Mouse (Mus musculus): ENCODE results near the gene Obp2a. TPM values are rescaled to one million over a fixed set of nuclear protein-coding genes. Genes with fewer than 3 reads are reported as not detected.
"Not testable (repeated sequence)": the region's sequence is repeated elsewhere in the genome, so short reads cannot be mapped to it uniquely, and the experiment has no call there.

Gene Obp2a
- polyA plus RNA-seq, 1 experiment from 2014 or later = not detected

DNA sequence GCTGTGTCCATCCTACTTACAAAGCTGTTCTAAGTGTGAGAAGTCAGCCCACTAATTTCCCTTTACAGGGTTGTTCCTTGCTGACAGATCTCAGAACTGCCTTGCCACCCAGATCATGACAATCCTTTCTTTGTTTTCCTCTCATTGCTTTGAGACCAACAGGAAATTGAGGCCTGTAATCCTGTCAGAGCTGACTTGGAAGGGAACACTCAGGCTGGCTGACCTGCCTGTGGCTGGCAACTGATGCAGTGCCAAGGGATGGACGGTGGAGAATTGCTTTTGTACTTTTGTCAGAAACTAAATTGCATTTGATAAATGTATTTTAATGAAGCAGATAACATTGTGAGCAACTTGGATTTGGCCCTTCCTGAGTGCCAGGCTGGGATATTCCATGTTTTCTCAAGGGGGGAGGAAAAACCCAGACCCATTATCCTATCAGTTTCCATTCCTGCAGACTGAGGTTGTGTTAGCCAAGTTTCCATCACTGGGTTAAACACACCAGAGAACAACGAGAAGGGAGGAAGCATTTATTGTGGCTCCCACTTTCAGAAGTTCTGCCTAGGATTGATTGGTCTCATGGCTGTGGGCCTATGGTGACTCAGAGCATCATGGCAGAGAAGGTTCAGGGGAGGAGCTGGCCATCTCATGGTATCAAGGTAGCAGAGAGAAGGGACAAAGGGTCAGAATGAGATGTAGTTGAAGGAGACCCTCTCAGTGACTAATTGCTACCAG lies 33.5 kb downstream of the Obp2a start:
- H3K4me3 ChIP-seq = no peak overlapping the region
- ATAC-seq (replicated peaks) = no peak
- no peaks in the 10 kb centered on the region for H3K27me3 ChIP-seq
- no peaks in the 10 kb centered on the region for H3K36me3 ChIP-seq
- no peaks in the 10 kb centered on the region for H3K4me1 ChIP-seq
- H3K4me2 ChIP-seq (replicated peaks) = no peak overlapping the region
- H3K9me3 ChIP-seq = no peaks in the 10 kb centered on the region
- WGBS = 50% methylated on average over 2 of the region's 2 CpGs
- H3K9ac ChIP-seq (replicated peaks) = no peak overlapping the region
- H3K27ac ChIP-seq (replicated peaks) = no peak overlapping the region

DNA sequence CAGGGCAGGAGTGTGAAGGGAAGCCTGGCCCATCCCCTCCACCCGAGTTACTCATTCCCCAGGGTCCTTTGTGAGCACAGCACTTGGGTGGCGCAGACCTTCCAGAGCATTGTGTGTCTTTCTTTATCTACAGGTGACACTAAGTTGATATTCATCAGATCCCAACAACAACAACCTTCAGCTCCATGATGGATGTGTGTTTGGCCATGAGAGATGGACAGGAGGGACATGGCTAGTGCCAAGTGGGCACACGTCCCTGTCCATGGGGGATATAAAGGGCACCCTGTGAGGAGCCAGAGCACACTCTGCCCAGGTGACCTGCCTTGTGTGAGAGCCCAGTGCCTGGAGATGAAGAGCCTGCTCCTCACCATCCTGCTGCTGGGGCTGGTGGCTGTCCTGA lies 36.9 kb downstream of the Obp2a start, which contains the start of gene Obp2b:
Gene Obp2b (plus strand): TSS at position 301 of the 400 bp plus-strand sequence.
- not testable (repeated sequence) for H3K4me1 ChIP-seq; H3K9me3 ChIP-seq; H3K27me3 ChIP-seq; H3K4me3 ChIP-seq; H3K4me2 ChIP-seq (replicated peaks); H3K9ac ChIP-seq (replicated peaks); H3K36me3 ChIP-seq; ATAC-seq (replicated peaks); H3K27ac ChIP-seq (replicated peaks)
- 84% methylated on average over 3 of the region's 3 CpGs for WGBS

DNA sequence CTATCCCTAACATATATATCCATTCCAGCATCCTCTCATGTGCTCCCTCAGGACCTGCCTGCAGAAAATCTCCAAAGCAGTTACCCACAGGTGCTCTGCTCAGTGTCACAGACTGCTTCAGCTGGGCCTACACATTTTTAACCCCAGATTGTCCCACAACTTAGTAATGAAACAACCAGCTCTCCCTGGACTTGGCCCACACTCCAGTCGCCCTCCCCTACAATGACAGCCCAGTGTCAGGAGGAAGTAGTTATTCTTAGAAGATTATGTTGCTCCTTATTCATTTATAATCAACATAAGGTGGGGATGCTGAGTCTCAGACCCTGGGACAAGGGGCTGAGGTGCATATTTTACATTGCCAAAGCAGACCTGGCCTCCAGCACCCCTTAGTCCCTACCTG lies 41.8 kb downstream of the Obp2a start:
- Histone ChIP-seq H3K4me2 (replicated peaks) (no peak overlapping the region), H3K9me3 (no peaks in the 10 kb centered on the region), H3K9ac (replicated peaks) (no peak overlapping the region), H3K4me1 (no peaks in the 10 kb centered on the region), H3K27ac (replicated peaks) (no peak overlapping the region), H3K27me3 (no peaks in the 10 kb centered on the region), H3K4me3 (no peak overlapping the region), H3K36me3 (no peaks in the 10 kb centered on the region)
- ATAC-seq (replicated peaks) = no peak
- 74% methylated on average over 1 of the region's 1 CpGs for WGBS

Other genes starting within 250 kb of the Obp2a start
- gene Clic3, start 243.2 kb upstream of the Obp2a start, polyA plus RNA-seq (2015; fragmentation: Nextera tagmentation; extraction: Ambion mirVana) = 3.3 and 3.4 TPM in 2 replicates
- 100 and 101 TPM in 2 replicates for gene Paxx, start 238.9 kb upstream of the Obp2a start, polyA plus RNA-seq (2015; fragmentation: Nextera tagmentation; extraction: Ambion mirVana)
- gene Ptgds, start 230.0 kb upstream of the Obp2a start, polyA plus RNA-seq (2015; fragmentation: Nextera tagmentation; extraction: Ambion mirVana) = 112 and 123 TPM in 2 replicates
- not detected in 2 replicates for gene Lcn12, start 206.1 kb upstream of the Obp2a start, polyA plus RNA-seq (2015; fragmentation: Nextera tagmentation; extraction: Ambion mirVana)
- gene Fbxw5, start 199.3 kb upstream of the Obp2a start, polyA plus RNA-seq (2015; fragmentation: Nextera tagmentation; extraction: Ambion mirVana) = 128 and 130 TPM in 2 replicates
- 3.4 and 4.7 TPM in 2 replicates for gene C8g, start 198.3 kb upstream of the Obp2a start, polyA plus RNA-seq (2015; fragmentation: Nextera tagmentation; extraction: Ambion mirVana)
- 28.2 and 28.6 TPM in 2 replicates for gene Traf2, start 153.1 kb upstream of the Obp2a start, polyA plus RNA-seq (2015; fragmentation: Nextera tagmentation; extraction: Ambion mirVana)
- gene Edf1, start 142.2 kb upstream of the Obp2a start, polyA plus RNA-seq (2015; fragmentation: Nextera tagmentation; extraction: Ambion mirVana) = 368 and 393 TPM in 2 replicates
- 4.2 and 5.3 TPM in 2 replicates for gene Mamdc4, start 125.2 kb upstream of the Obp2a start, polyA plus RNA-seq (2015; fragmentation: Nextera tagmentation; extraction: Ambion mirVana)
- 151 and 158 TPM in 2 replicates for gene Phpt1, start 124.8 kb upstream of the Obp2a start, polyA plus RNA-seq (2015; fragmentation: Nextera tagmentation; extraction: Ambion mirVana)
- 5.5 and 5.9 TPM in 2 replicates for gene Ajm1, start 118.3 kb upstream of the Obp2a start, polyA plus RNA-seq (2015; fragmentation: Nextera tagmentation; extraction: Ambion mirVana)
- gene Rabl6, start 91.5 kb upstream of the Obp2a start, polyA plus RNA-seq (2015; fragmentation: Nextera tagmentation; extraction: Ambion mirVana) = 78.8 and 81.1 TPM in 2 replicates
- 0.14 and 0.20 TPM in 2 replicates for gene Ccdc183, start 82.4 kb upstream of the Obp2a start, polyA plus RNA-seq (2015; fragmentation: Nextera tagmentation; extraction: Ambion mirVana)
- gene Tmem141, start 78.0 kb upstream of the Obp2a start, polyA plus RNA-seq (2015; fragmentation: Nextera tagmentation; extraction: Ambion mirVana) = 23.8 and 25.0 TPM in 2 replicates
- 2.2 and 2.7 TPM in 2 replicates for gene Fcna, start 72.0 kb upstream of the Obp2a start, polyA plus RNA-seq (2015; fragmentation: Nextera tagmentation; extraction: Ambion mirVana)
- not detected in 2 replicates for gene Lcn8, start 46.9 kb upstream of the Obp2a start, polyA plus RNA-seq (2015; fragmentation: Nextera tagmentation; extraction: Ambion mirVana)
- not detected in 2 replicates for gene Lcn5, start 42.1 kb upstream of the Obp2a start, polyA plus RNA-seq (2015; fragmentation: Nextera tagmentation; extraction: Ambion mirVana)
- gene Lcn6, start 23.3 kb upstream of the Obp2a start, polyA plus RNA-seq (2015; fragmentation: Nextera tagmentation; extraction: Ambion mirVana) = not detected in 2 replicates
- not detected in 2 replicates for gene Lcn10, start 17.3 kb upstream of the Obp2a start, polyA plus RNA-seq (2015; fragmentation: Nextera tagmentation; extraction: Ambion mirVana)
- gene Bmyc, start 6.7 kb downstream of the Obp2a start, polyA plus RNA-seq (2015; fragmentation: Nextera tagmentation; extraction: Ambion mirVana) = 115 TPM in 2 replicates
- not detected in 2 replicates for gene Obp2b, start 37.0 kb downstream of the Obp2a start, polyA plus RNA-seq (2015; fragmentation: Nextera tagmentation; extraction: Ambion mirVana)
- gene Lcn3, start 65.5 kb downstream of the Obp2a start, polyA plus RNA-seq (2015; fragmentation: Nextera tagmentation; extraction: Ambion mirVana) = not detected in 2 replicates
- gene Lcn11, start 77.0 kb downstream of the Obp2a start, polyA plus RNA-seq (2015; fragmentation: Nextera tagmentation; extraction: Ambion mirVana) = not detected in 2 replicates
- gene Gm13539, start 82.2 kb downstream of the Obp2a start, polyA plus RNA-seq (2015; fragmentation: Nextera tagmentation; extraction: Ambion mirVana) = not detected in 2 replicates
- gene Glt6d1, start 115.8 kb downstream of the Obp2a start, polyA plus RNA-seq (2015; fragmentation: Nextera tagmentation; extraction: Ambion mirVana) = not detected in 2 replicates
- not detected in 2 replicates for gene Lcn9, start 123.1 kb downstream of the Obp2a start, polyA plus RNA-seq (2015; fragmentation: Nextera tagmentation; extraction: Ambion mirVana)
- gene Sohlh1, start 147.2 kb downstream of the Obp2a start, polyA plus RNA-seq (2015; fragmentation: Nextera tagmentation; extraction: Ambion mirVana) = not detected in 2 replicates
- gene Kcnt1, start 163.7 kb downstream of the Obp2a start, polyA plus RNA-seq (2015; fragmentation: Nextera tagmentation; extraction: Ambion mirVana) = 6.2 and 7.7 TPM in 2 replicates

All from forebrain, embryonic 15.5 days (tissue).